Mouse (Mus musculus) heart, adult 2 months (tissue): Measurements from ENCODE around the gene Clca1. TPM values are rescaled to one million over a fixed set of nuclear protein-coding genes. Genes with fewer than 3 reads are reported as not detected.

Experiments
- DNase-seq, 2 experiments: peaks; one replicate each; pipeline ENCODE4 v3.0.0; 2021
- H3K27ac ChIP-seq: fragments of 200-600 bp; 2 replicates; pipeline ENCODE4 v1.8.1; 2022
- H3K27me3 ChIP-seq: fragments of 200-500 bp; 2 replicates; pipeline ENCODE4 v1.6.1; 2012; ENCODE audit warnings: mild to moderate bottlenecking, low read length, inconsistent platforms, mixed read lengths; ENCODE audit not compliant: control insufficient read depth, insufficient read depth
- H3K36me3 ChIP-seq: fragments of 200-500 bp; 2 replicates; pipeline ENCODE4 v1.6.1; 2012; ENCODE audit warnings: low read length, inconsistent platforms; ENCODE audit not compliant: control insufficient read depth, insufficient read depth
- H3K4me1 ChIP-seq: fragments of 200-500 bp; 2 replicates; pipeline ENCODE4 v1.6.1; 2011; ENCODE audit warnings: low read length; ENCODE audit not compliant: control insufficient read depth, insufficient read depth
- H3K4me3 ChIP-seq: fragments of 200-600 bp; 2 replicates; pipeline ENCODE4 v1.8.1; 2022
- H3K79me2 ChIP-seq: fragments of 200-500 bp; replicated peaks from 2 replicates; pipeline ENCODE4 v1.6.1; 2012; ENCODE audit warnings: mild to moderate bottlenecking, inconsistent platforms, low read length, moderate library complexity, mixed read lengths; ENCODE audit not compliant: control insufficient read depth, insufficient read depth
- H3K9ac ChIP-seq: fragments of 200-500 bp; 2 replicates; pipeline ENCODE4 v1.6.1; 2012; ENCODE audit warnings: low read depth, mild to moderate bottlenecking, control low read depth, inconsistent platforms, low read length, mixed read lengths
- CTCF ChIP-seq: fragments of 200-600 bp; IDR thresholded peaks from 2 replicates; pipeline ENCODE4 v1.8.1; 2022; ENCODE audit warnings: antibody characterized with exemption, mild to moderate bottlenecking, moderate library complexity
- EP300 ChIP-seq: fragments of 200-500 bp; IDR thresholded peaks from 2 replicates; pipeline ENCODE4 v1.6.1; 2011; ENCODE audit warnings: low read depth, low read length, control low read depth; ENCODE audit not compliant: insufficient read depth
- POLR2A ChIP-seq: fragments of 200-500 bp; IDR thresholded peaks from 2 replicates; pipeline ENCODE4 v1.6.1; 2011; ENCODE audit warnings: mild to moderate bottlenecking, low read depth, low read length, control low read depth; ENCODE audit not compliant: insufficient read depth
- WGBS: fragments of 180-500 bp; shearing (Covaris S2); methylation state at CpG from one replicate; pipeline ENCODE4 v1.1.7; 2018; 5-methylcytosine and 5-hydroxymethylcytosine counted together
- intact Hi-C: fragments of 180-260 bp; cut with DNase I; formaldehyde crosslinking; loops from one replicate; pipeline ENCODE4 v1.15.1; 2025
- polyA plus RNA-seq: library from polyadenylated mRNA; depleted of rRNA; stranded (reverse); fragments of >200 nt; gene quantifications from 2 replicates; pipeline ENCODE4 v1.2.3, GENCODE M21; 2012
- total RNA-seq, 2 experiments: library from RNA; stranded (reverse); gene quantifications; 2 replicates each; pipeline ENCODE4 v1.2.3; 2021

Clca1 gene
- total and polyA plus RNA-seq, 3 experiments: 0.23 TPM; not detected in 2

GRCm38 (mm10) chr3:145038813-145039212 is 6.2 kb upstream of the Clca1 start:
- Histone ChIP-seq H3K27me3 (no peaks in the 10 kb centered on the region), H3K4me3 (no peak overlapping the region), H3K27ac (no peak overlapping the region), H3K9ac (no peak overlapping the region), H3K36me3 (no peaks in the 10 kb centered on the region), H3K4me1 (no peaks in the 10 kb centered on the region), H3K79me2 (no peaks in the 10 kb centered on the region)
- 46% methylated on average over 3 of the region's 3 CpGs for WGBS
- no peak for DNase-seq
- intact Hi-C loops: no loop called here
- TF ChIP-seq CTCF (no peak), EP300 (no peak), POLR2A (no peak)

GRCm38 (mm10) chr3:145028036-145028435 is 4.5 kb downstream of the Clca1 start:
- TF ChIP-seq EP300 (no peak), CTCF (no peak), POLR2A (no peak)
- Histone ChIP-seq H3K9ac (no peak overlapping the region), H3K27ac (no peak overlapping the region), H3K4me3 (no peak overlapping the region), H3K27me3 (no peaks in the 10 kb centered on the region), H3K4me1 (no peaks in the 10 kb centered on the region), H3K36me3 (no peaks in the 10 kb centered on the region), H3K79me2 (no peaks in the 10 kb centered on the region)
- intact Hi-C loops: loop anchor here (5.0 to 10.0 kb wide), 3 partner anchors 104 to 293 kb away; no protein-coding TSS in a partner anchor
- no peak for DNase-seq
- 61% methylated on average over 3 of the region's 3 CpGs for WGBS

- no peak overlapping the region for H3K9ac ChIP-seq
- H3K36me3 ChIP-seq: no peaks in the 10 kb centered on the region
- TF ChIP-seq CTCF: peak; percentile 95
- TF ChIP-seq EP300: no peak
- no peaks in the 10 kb centered on the region for H3K4me1 ChIP-seq
- H3K27me3 ChIP-seq: no peaks in the 10 kb centered on the region
- no peaks in the 10 kb centered on the region for H3K79me2 ChIP-seq
- no peak overlapping the region for H3K4me3 ChIP-seq
- H3K27ac ChIP-seq: no peak overlapping the region
- WGBS: 30% methylated on average over 3 of the region's 3 CpGs
- intact Hi-C loops: loop anchor here (5.0 to 10.0 kb wide), 3 partner anchors 106 to 292 kb away; no protein-coding TSS in a partner anchor
- peak; percentile 7 to 27 for DNase-seq
These were observed 5.8 kb downstream of the Clca1 start for GRCm38 (mm10) chr3:145026750-145027149.

- no peaks in the 10 kb centered on the region for H3K36me3 ChIP-seq
- no peak for DNase-seq
- intact Hi-C loops: no loop called here
- no peak overlapping the region for H3K27ac ChIP-seq
- H3K27me3 ChIP-seq: no peaks in the 10 kb centered on the region
- no peaks in the 10 kb centered on the region for H3K79me2 ChIP-seq
- H3K4me1 ChIP-seq: no peaks in the 10 kb centered on the region
- no peak overlapping the region for H3K9ac ChIP-seq
- no peak overlapping the region for H3K4me3 ChIP-seq
- TF ChIP-seq EP300 (no peak), POLR2A (no peak)
- 60% methylated on average over 3 of the region's 3 CpGs for WGBS
These were observed 14.8 kb downstream of the Clca1 start for GRCm38 (mm10) chr3:145017807-145018206.

GRCm38 (mm10) chr3:145004422-145004821 is 28.2 kb downstream of the Clca1 start:
- 24% methylated on average over 5 of the region's 5 CpGs for WGBS
- Histone ChIP-seq H3K4me1 (no peaks in the 10 kb centered on the region), H3K27ac (no peak overlapping the region), H3K36me3 (no peaks in the 10 kb centered on the region), H3K27me3 (no peaks in the 10 kb centered on the region; the same call in 1 of the 2 replicates), H3K9ac (no peak overlapping the region), H3K79me2 (no peaks in the 10 kb centered on the region), H3K4me3 (no peak overlapping the region)
- TF ChIP-seq EP300: no peak
- peak; percentile 55 for TF ChIP-seq CTCF
- intact Hi-C loops: no loop called here
- no peak for DNase-seq

- Histone ChIP-seq H3K79me2 (no peaks in the 10 kb centered on the region), H3K4me3 (no peak overlapping the region), H3K36me3 (no peaks in the 10 kb centered on the region), H3K27ac (no peak overlapping the region), H3K4me1 (no peaks in the 10 kb centered on the region), H3K9ac (no peak overlapping the region), H3K27me3 (no peaks in the 10 kb centered on the region)
- TF ChIP-seq CTCF (no peak), EP300 (no peak)
- 44% methylated on average over 1 of the region's 1 CpGs for WGBS
- DNase-seq: no peak
- intact Hi-C loops: no loop called here
These were observed 31.7 kb downstream of the Clca1 start for GRCm38 (mm10) chr3:145000912-145001311.
